Mouse (Mus musculus): ENCODE data around the gene Cox19. TPM values are rescaled to one million over a fixed set of nuclear protein-coding genes. Genes with fewer than 3 reads are reported as not detected.

Gene Cox19
- 52.9 TPM for polyA plus RNA-seq (2012; fragmentation: generic; extraction: Trizol)
- long read RNA-seq, experiment 1, transcript Cox19-201 (3 exons, 2,461 nt), result major isoform, 51 of 58 reads
- long read RNA-seq, experiment 1, partial matches to known transcripts, result 2 of 58 reads
- long read RNA-seq, experiment 1, other reads (novel, unspliced or antisense), result 5 of 58 reads
- long read RNA-seq, experiment 2, transcript Cox19-201 (3 exons, 2,461 nt), result major isoform, 18 of 24 reads
- long read RNA-seq, experiment 2, partial matches to known transcripts, result 0 of 24 reads
- long read RNA-seq, experiment 2, other reads (novel, unspliced or antisense), result 5 of 24 reads

DNA sequence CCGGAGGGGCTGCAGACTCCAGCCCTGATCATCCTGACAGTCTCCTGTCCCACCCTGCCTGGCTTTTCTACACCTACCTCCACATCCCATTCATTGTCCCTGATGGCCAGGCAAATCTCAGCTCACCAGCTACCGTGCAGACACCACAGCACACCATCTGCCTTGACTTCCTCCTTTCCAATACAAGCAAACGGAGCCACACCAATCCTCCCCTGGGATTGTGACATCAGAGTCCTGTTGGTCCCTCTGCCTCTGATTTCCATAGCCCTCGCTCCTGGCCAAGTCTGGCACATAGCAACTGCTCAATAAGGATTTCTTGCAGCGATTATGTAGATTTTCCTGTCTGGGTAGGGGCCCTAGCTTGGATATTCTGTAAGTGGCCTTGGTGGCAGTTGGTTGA is at the start of gene Cox19:
Gene Cox19, minus strand, starts transcription at position 285 of the 400 bp plus-strand sequence.
- Histone ChIP-seq H3ac (ENCODE audit: control insufficient read depth, insufficient read length, low read depth) (no peak within 1 kb of the TSS), H3K79me2 (ENCODE audit: control insufficient read depth, insufficient read depth) (no peaks in the 10 kb centered on the region), H3K36me3 (ENCODE audit: control insufficient read depth, insufficient read depth) (no peaks in the 10 kb centered on the region), H3K79me3 (ENCODE audit: low read depth) (no peaks in the 10 kb centered on the region), H3K27me3 (ENCODE audit: control insufficient read depth, insufficient read depth, insufficient read length) (peaks cover 28% of the 10 kb centered on the region), H3K4me3 (ENCODE audit: insufficient read depth, poor library complexity, severe bottlenecking) (no peak within 1 kb of the TSS)
- TF ChIP-seq CEBPB (IDR thresholded peaks at IDR 0.05; ENCODE audit: low read depth), result no peak
- no peak for TF ChIP-seq MYOD1 (IDR thresholded peaks at IDR 0.05; ENCODE audit: control insufficient read depth, insufficient read length, low read depth)
- TF ChIP-seq MYOG (IDR thresholded peaks at IDR 0.05; ENCODE audit: control insufficient read depth, extremely low read depth, insufficient read length), result no peak
- no peak for TF ChIP-seq USF1 (IDR thresholded peaks at IDR 0.05; ENCODE audit: low read depth)
- TF ChIP-seq CTCF (IDR thresholded peaks at IDR 0.05; ENCODE audit: control insufficient read depth, insufficient read depth, insufficient read length), result no peak
- no peak for TF ChIP-seq FOSL1 (IDR thresholded peaks at IDR 0.05; ENCODE audit: insufficient read depth, low read length, poor library complexity, severe bottlenecking)
- TF ChIP-seq MAX (IDR thresholded peaks at IDR 0.05), result no peak

DNA sequence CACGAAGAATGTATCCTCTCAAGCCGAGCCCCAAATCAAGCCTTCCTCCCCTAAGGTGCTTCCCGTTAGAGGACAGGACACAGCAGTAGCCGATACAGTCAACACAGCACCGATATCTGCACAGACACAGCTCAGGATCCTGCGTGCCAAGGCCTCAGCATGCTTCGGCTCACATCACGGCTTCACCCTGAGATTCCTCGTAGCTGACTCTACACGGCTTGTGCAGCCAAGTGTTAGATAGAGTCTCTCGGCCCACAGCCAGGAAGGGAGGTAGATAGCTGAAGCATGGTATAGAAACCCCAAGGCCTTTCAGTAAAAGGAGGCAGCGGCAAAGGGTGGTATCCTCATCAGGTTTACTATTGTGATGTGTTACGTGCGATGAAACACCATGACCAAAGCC is 48.8 kb upstream of the Cox19 start:
- H3K79me2 ChIP-seq (ENCODE audit: control insufficient read depth, insufficient read depth), result no peaks in the 10 kb centered on the region
- no peaks in the 10 kb centered on the region for H3K79me3 ChIP-seq (ENCODE audit: low read depth)
- TF ChIP-seq MYOD1 (IDR thresholded peaks at IDR 0.05; ENCODE audit: control insufficient read depth, insufficient read length, low read depth) (no peak), USF1 (IDR thresholded peaks at IDR 0.05; ENCODE audit: low read depth) (no peak), FOSL1 (IDR thresholded peaks at IDR 0.05; ENCODE audit: insufficient read depth, low read length, poor library complexity, severe bottlenecking) (no peak), MAX (IDR thresholded peaks at IDR 0.05) (no peak), CEBPB (IDR thresholded peaks at IDR 0.05; ENCODE audit: low read depth) (no peak), MYOG (IDR thresholded peaks at IDR 0.05; ENCODE audit: control insufficient read depth, extremely low read depth, insufficient read length) (no peak), CTCF (IDR thresholded peaks at IDR 0.05; ENCODE audit: control insufficient read depth, insufficient read depth, insufficient read length) (no peak)
- H3K4me3 ChIP-seq (ENCODE audit: insufficient read depth, poor library complexity, severe bottlenecking), result no peak overlapping the region
- H3K27me3 ChIP-seq (ENCODE audit: control insufficient read depth, insufficient read depth, insufficient read length), result no peaks in the 10 kb centered on the region
- no peaks in the 10 kb centered on the region for H3K36me3 ChIP-seq (ENCODE audit: control insufficient read depth, insufficient read depth)
- no peak overlapping the region for H3ac ChIP-seq (ENCODE audit: control insufficient read depth, insufficient read length, low read depth)

- Histone ChIP-seq H3K36me3 (ENCODE audit: control insufficient read depth, insufficient read depth) (no peaks in the 10 kb centered on the region), H3K4me3 (ENCODE audit: insufficient read depth, poor library complexity, severe bottlenecking) (no peak overlapping the region), H3K79me3 (ENCODE audit: low read depth) (no peaks in the 10 kb centered on the region), H3K79me2 (ENCODE audit: control insufficient read depth, insufficient read depth) (no peaks in the 10 kb centered on the region), H3ac (ENCODE audit: control insufficient read depth, insufficient read length, low read depth) (no peak overlapping the region), H3K27me3 (ENCODE audit: control insufficient read depth, insufficient read depth, insufficient read length) (no peaks in the 10 kb centered on the region)
- TF ChIP-seq MYOD1 (IDR thresholded peaks at IDR 0.05; ENCODE audit: control insufficient read depth, insufficient read length, low read depth), result no peak
These were observed 47.6 kb upstream of the Cox19 start for GRCm38 (mm10) chr5:139398786-139399185.

DNA sequence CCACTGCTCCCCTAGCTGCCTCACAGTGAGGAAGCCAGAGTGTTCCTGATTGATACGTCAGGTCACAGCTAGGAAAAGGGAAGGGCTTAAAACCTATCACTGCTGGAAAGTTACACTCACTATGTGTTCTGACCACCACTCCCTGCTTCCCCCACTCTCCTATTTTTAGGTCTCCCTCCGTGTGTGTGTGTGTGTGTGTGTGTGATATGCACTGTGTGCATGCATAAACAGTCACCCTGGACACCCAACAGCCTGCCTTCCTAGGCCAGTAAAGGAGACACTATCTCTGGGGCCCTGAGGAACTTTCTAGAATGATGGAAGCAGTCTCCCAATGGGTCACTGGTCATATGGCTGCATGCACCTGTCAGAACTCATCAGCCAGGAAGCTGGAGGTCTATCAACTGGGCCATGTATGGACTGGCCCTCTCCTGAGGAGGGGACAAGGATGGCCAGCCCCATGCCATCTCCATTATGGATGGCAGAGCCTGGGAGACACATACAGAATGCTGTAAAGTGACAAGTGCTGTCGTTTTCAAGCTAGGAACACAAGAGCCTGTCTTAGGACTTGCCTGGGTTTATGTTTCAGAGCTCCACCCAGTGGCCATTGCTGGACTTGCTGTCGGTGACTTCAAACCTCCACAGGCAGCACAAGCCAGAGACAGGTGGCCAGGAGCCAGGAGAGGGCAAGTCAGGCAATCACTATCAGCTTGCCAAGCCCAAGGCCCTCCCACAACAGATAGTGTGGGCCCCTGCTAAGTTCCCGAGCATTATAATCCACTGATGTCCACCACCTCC is 46.9 kb upstream of the Cox19 start:
- Histone ChIP-seq H3K79me2 (ENCODE audit: control insufficient read depth, insufficient read depth) (no peaks in the 10 kb centered on the region), H3K79me3 (ENCODE audit: low read depth) (no peaks in the 10 kb centered on the region), H3K27me3 (ENCODE audit: control insufficient read depth, insufficient read depth, insufficient read length) (no peaks in the 10 kb centered on the region), H3K4me3 (ENCODE audit: insufficient read depth, poor library complexity, severe bottlenecking) (no peak overlapping the region), H3ac (ENCODE audit: control insufficient read depth, insufficient read length, low read depth) (no peak overlapping the region), H3K36me3 (ENCODE audit: control insufficient read depth, insufficient read depth) (no peaks in the 10 kb centered on the region)
- TF ChIP-seq CTCF (IDR thresholded peaks at IDR 0.05; ENCODE audit: control insufficient read depth, insufficient read depth, insufficient read length) (peak; percentile 76), MAX (IDR thresholded peaks at IDR 0.05) (no peak), MYOD1 (IDR thresholded peaks at IDR 0.05; ENCODE audit: control insufficient read depth, insufficient read length, low read depth) (no peak)

GRCm38 (mm10) chr5:139397359-139397916 is 46.2 kb upstream of the Cox19 start:
- no peaks in the 10 kb centered on the region for H3K79me3 ChIP-seq (ENCODE audit: low read depth)
- H3K36me3 ChIP-seq (ENCODE audit: control insufficient read depth, insufficient read depth), result no peaks in the 10 kb centered on the region
- H3K79me2 ChIP-seq (ENCODE audit: control insufficient read depth, insufficient read depth), result no peaks in the 10 kb centered on the region
- H3ac ChIP-seq (ENCODE audit: control insufficient read depth, insufficient read length, low read depth), result no peak overlapping the region
- no peak overlapping the region for H3K4me3 ChIP-seq (ENCODE audit: insufficient read depth, poor library complexity, severe bottlenecking)
- H3K27me3 ChIP-seq (ENCODE audit: control insufficient read depth, insufficient read depth, insufficient read length), result no peaks in the 10 kb centered on the region
- TF ChIP-seq FOSL1 (IDR thresholded peaks at IDR 0.05; ENCODE audit: insufficient read depth, low read length, poor library complexity, severe bottlenecking), result no peak
- TF ChIP-seq USF1 (IDR thresholded peaks at IDR 0.05; ENCODE audit: low read depth), result no peak
- no peak for TF ChIP-seq CEBPB (IDR thresholded peaks at IDR 0.05; ENCODE audit: low read depth)
- no peak for TF ChIP-seq CTCF (IDR thresholded peaks at IDR 0.05; ENCODE audit: control insufficient read depth, insufficient read depth, insufficient read length)
- TF ChIP-seq MAX (IDR thresholded peaks at IDR 0.05), result no peak

DNA sequence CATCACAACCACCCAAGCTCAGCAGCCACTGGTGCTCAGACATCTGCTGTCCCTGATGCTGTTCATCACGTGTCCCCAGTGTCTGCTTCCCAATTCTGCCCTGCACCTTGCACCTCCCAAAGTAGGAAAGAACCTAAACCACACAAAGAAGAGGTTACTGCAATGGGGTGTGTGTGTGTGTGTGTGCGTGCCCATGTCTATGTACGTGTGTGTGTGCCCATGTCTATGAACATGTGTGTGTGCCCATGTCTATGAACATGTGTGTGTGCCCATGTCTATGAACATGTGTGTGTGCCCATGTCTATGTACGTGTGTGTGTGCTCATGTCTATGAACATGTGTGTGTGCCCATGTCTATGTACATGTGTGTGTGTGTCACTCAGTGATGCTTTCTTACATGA is 44.3 kb upstream of the Cox19 start:
- H3ac ChIP-seq (ENCODE audit: control insufficient read depth, insufficient read length, low read depth), result no peak overlapping the region
- H3K79me3 ChIP-seq (ENCODE audit: low read depth), result no peaks in the 10 kb centered on the region
- H3K4me3 ChIP-seq (ENCODE audit: insufficient read depth, poor library complexity, severe bottlenecking), result no peak overlapping the region
- no peaks in the 10 kb centered on the region for H3K36me3 ChIP-seq (ENCODE audit: control insufficient read depth, insufficient read depth)
- no peak for TF ChIP-seq CEBPB (IDR thresholded peaks at IDR 0.05; ENCODE audit: low read depth)
- no peak for TF ChIP-seq USF1 (IDR thresholded peaks at IDR 0.05; ENCODE audit: low read depth)
- TF ChIP-seq CTCF (IDR thresholded peaks at IDR 0.05; ENCODE audit: control insufficient read depth, insufficient read depth, insufficient read length), result no peak
- no peak for TF ChIP-seq FOSL1 (IDR thresholded peaks at IDR 0.05; ENCODE audit: insufficient read depth, low read length, poor library complexity, severe bottlenecking)
- no peak for TF ChIP-seq MAX (IDR thresholded peaks at IDR 0.05)
- TF ChIP-seq MYOD1 (IDR thresholded peaks at IDR 0.05; ENCODE audit: control insufficient read depth, insufficient read length, low read depth), result no peak
- no peak for TF ChIP-seq MYOG (IDR thresholded peaks at IDR 0.05; ENCODE audit: control insufficient read depth, extremely low read depth, insufficient read length)
- no peaks in the 10 kb centered on the region for H3K27me3 ChIP-seq (ENCODE audit: control insufficient read depth, insufficient read depth, insufficient read length)
- H3K79me2 ChIP-seq (ENCODE audit: control insufficient read depth, insufficient read depth), result no peaks in the 10 kb centered on the region

Measured in C2C12 (cell line).